Mouse (Mus musculus): ENCODE data around the gene Clybl. TPM values are rescaled to one million over a fixed set of nuclear protein-coding genes. Genes with fewer than 3 reads are reported as not detected.

Clybl gene
- 62.1 and 66.7 TPM in 2 replicates for polyA plus RNA-seq (2012; rRNA removed)

DNA sequence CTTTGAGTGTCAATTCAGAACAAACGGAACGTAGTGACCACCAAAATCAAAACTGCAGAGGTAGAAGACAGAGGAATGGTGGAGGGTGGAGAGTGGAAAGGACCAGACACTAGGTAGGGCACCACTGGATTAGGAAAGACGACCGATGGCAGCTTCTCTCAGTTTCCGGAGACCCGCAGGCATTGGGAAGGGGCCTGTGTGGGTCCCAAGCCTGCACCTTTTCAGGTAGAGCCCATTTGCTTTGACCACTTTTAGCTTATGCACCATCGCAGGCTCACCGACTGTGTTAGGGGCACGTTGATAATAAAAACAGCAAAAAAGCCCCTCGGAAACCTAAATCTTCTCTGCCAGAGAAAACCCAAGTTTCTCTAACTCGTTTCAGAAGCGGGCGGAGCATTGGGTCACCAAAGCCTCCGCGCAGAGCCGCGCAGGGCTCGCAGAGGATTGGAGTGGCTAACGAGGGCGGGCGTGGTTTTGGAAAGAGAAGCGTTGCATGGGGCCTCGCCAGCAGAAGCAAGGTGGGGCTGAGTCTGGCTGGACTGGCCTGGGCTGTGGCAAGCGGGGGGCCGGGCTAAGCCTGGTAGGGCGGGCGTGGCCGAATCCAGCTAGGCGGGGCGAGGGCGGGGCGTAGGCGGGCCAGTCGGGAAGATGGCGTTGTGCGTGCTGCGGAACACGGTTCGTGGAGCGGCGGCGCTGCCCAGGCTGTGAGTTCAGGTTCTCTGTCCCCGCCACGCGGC is at the start of gene Clybl:
TSS of gene Clybl (plus strand) at position 627 of the 737 bp plus-strand sequence.
- 5% methylated on average over 45 of the region's 45 CpGs for WGBS
- H3K27me3 ChIP-seq (replicated peaks; ENCODE audit: control insufficient read depth, insufficient read depth, low read length) = no peaks in the 10 kb centered on the region
- H3K27ac ChIP-seq (ENCODE audit: insufficient read depth, low read depth, low read length) = peak within 1 kb of the TSS; percentile 27; the same call in 1 of the 2 replicates
- H3K36me3 ChIP-seq (ENCODE audit: control insufficient read depth, insufficient read depth, low read length) = no peaks in the 10 kb centered on the region
- peak; percentile 98 for DNase-seq
- TF ChIP-seq CTCF (conservative IDR thresholded peaks at IDR 0.05; ENCODE audit: insufficient read depth, insufficient read length, low read depth, low read length) = no peak
- peak; percentile 67 for TF ChIP-seq POLR2A (IDR thresholded peaks at IDR 0.05; ENCODE audit: low read depth, low read length)
- H3K4me1 ChIP-seq (ENCODE audit: control insufficient read depth, insufficient read depth, low read length) = peaks cover 3% of the 10 kb centered on the region; the same call in 1 of the 2 replicates
- H3K4me3 ChIP-seq (ENCODE audit: insufficient read depth, low read depth, low read length) = peak within 1 kb of the TSS; percentile 76

DNA sequence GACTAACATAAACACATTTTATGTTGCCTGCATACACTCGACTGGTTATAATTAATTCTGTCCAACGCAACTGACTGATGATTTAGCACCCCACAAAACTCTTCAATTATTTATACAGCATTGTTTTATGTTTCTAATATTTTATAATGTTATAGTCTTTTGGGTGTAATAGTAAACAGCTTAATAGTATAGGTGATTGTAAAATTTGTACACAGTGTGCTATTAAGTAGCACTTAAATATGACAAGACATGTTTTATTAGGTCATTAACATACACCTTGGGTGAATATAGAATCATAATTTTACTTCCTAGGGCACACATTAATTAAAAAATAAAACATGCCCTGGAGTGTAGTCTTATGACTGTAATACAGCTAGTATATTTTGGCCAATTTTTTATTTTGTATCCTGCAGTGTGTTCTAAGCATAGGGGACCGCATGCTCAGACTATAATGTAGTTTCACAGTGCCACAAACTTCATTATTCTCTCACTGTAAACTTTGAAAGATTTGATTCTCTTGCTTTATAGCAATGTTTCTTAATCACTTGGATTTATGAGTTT is 45.1 kb upstream of the Clybl start:
- TF ChIP-seq POLR2A (IDR thresholded peaks at IDR 0.05; ENCODE audit: low read depth, low read length) = no peak
- no peak for TF ChIP-seq CTCF (conservative IDR thresholded peaks at IDR 0.05; ENCODE audit: insufficient read depth, insufficient read length, low read depth, low read length)
- DNase-seq = no peak
- H3K4me3 ChIP-seq (ENCODE audit: insufficient read depth, low read depth, low read length) = no peak overlapping the region
- no peaks in the 10 kb centered on the region for H3K4me1 ChIP-seq (ENCODE audit: control insufficient read depth, insufficient read depth, low read length)
- 82% methylated on average over 3 of the region's 3 CpGs for WGBS
- H3K27me3 ChIP-seq (replicated peaks; ENCODE audit: control insufficient read depth, insufficient read depth, low read length) = no peaks in the 10 kb centered on the region
- H3K27ac ChIP-seq (ENCODE audit: insufficient read depth, low read depth, low read length) = no peak overlapping the region
- peaks cover 3% of the 10 kb centered on the region for H3K36me3 ChIP-seq (ENCODE audit: control insufficient read depth, insufficient read depth, low read length)

DNA sequence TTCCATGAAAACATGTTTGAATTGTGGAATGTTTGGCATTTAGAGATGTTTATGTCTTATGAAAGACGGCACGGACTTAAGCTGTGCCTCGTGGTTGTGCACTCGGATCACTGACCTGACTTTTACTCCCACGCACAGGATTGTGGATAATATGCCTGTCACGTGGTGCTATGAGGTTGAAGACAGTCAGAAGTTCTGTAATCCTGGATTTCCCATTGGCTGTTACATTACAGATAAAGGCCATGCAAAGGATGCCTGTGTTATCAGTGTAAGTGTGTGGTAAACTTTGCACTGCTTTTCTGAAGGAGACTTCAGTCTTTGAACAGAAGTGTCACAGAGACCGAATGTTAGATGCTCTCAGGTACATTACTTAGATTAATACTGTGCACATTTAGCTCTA is 44.3 kb upstream of the Clybl start:
- Histone ChIP-seq H3K27me3 (replicated peaks; ENCODE audit: control insufficient read depth, insufficient read depth, low read length) (no peaks in the 10 kb centered on the region), H3K4me3 (ENCODE audit: insufficient read depth, low read depth, low read length) (no peak overlapping the region), H3K27ac (ENCODE audit: insufficient read depth, low read depth, low read length) (no peak overlapping the region), H3K4me1 (ENCODE audit: control insufficient read depth, insufficient read depth, low read length) (no peaks in the 10 kb centered on the region), H3K36me3 (ENCODE audit: control insufficient read depth, insufficient read depth, low read length) (peaks cover 4% of the 10 kb centered on the region)
- WGBS = 51% methylated on average over 7 of the region's 7 CpGs
- TF ChIP-seq CTCF (conservative IDR thresholded peaks at IDR 0.05; ENCODE audit: insufficient read depth, insufficient read length, low read depth, low read length) (no peak), POLR2A (IDR thresholded peaks at IDR 0.05; ENCODE audit: low read depth, low read length) (no peak)
- no peak for DNase-seq

DNA sequence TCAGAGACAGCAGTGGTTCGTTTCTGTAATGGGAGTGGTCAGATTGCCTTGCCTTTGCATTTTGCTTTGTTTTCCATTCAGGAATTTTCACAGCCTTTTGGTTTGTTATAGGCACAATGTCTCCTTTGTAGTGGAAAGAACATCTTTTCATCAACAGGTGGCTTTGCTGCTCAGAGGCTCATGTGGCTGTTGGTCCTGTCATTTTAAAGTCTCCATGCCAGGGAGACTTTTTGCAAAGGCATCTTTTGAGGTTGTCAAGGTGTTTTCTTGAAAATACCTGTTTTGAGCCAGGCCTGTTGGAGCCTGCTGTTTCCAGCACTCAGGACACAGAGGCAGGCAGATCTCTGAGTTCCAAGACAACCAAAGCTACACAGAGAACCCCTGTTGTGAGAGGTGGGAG is 41.4 kb upstream of the Clybl start:
- Histone ChIP-seq H3K36me3 (ENCODE audit: control insufficient read depth, insufficient read depth, low read length) (peaks cover 11% of the 10 kb centered on the region), H3K27ac (ENCODE audit: insufficient read depth, low read depth, low read length) (no peak overlapping the region), H3K4me1 (ENCODE audit: control insufficient read depth, insufficient read depth, low read length) (no peaks in the 10 kb centered on the region), H3K27me3 (replicated peaks; ENCODE audit: control insufficient read depth, insufficient read depth, low read length) (no peaks in the 10 kb centered on the region), H3K4me3 (ENCODE audit: insufficient read depth, low read depth, low read length) (no peak overlapping the region)
- WGBS = 62% methylated on average over 1 of the region's 1 CpGs
- no peak for TF ChIP-seq POLR2A (IDR thresholded peaks at IDR 0.05; ENCODE audit: low read depth, low read length)
- no peak for TF ChIP-seq CTCF (conservative IDR thresholded peaks at IDR 0.05; ENCODE audit: insufficient read depth, insufficient read length, low read depth, low read length)
- no peak for DNase-seq

DNA sequence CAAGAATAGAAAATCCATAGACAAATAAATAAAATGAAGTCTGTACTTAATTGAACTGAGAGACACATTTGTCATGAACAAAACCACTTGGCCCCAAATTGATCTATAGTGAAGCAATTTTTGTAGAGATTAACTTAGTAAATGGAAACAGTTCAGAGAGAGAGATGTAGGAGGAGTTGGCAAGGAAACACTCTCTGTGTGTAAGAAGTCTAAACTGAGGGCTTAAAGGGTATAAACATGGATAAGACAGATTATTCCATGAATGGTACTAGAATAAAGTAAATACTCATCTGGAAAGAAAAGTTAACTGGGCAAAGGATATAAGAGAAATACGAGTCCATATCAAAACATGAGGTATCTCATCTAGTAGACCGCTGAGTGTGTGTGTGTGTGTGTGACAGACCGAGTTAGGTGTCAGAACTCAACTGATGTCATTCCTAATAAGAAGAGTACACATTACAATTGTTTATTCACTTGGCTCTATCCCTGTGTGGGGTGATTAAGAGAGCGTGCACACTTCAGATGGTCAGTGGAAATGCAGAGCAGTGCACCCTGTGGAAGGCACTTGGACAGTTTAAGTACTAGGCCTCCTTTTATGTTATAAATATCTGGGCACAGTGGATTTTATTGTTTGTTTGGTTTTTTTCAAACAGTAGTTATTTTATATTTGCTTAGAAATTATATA is 37.8 kb upstream of the Clybl start:
- Histone ChIP-seq H3K27ac (ENCODE audit: insufficient read depth, low read depth, low read length) (no peak overlapping the region), H3K4me3 (ENCODE audit: insufficient read depth, low read depth, low read length) (no peak overlapping the region), H3K27me3 (replicated peaks; ENCODE audit: control insufficient read depth, insufficient read depth, low read length) (no peaks in the 10 kb centered on the region), H3K4me1 (ENCODE audit: control insufficient read depth, insufficient read depth, low read length) (no peaks in the 10 kb centered on the region), H3K36me3 (ENCODE audit: control insufficient read depth, insufficient read depth, low read length) (peaks cover 15% of the 10 kb centered on the region)
- DNase-seq = no peak
- 88% methylated on average over 4 of the region's 4 CpGs for WGBS
- TF ChIP-seq POLR2A (IDR thresholded peaks at IDR 0.05; ENCODE audit: low read depth, low read length) = no peak
- TF ChIP-seq CTCF (conservative IDR thresholded peaks at IDR 0.05; ENCODE audit: insufficient read depth, insufficient read length, low read depth, low read length) = no peak

DNA sequence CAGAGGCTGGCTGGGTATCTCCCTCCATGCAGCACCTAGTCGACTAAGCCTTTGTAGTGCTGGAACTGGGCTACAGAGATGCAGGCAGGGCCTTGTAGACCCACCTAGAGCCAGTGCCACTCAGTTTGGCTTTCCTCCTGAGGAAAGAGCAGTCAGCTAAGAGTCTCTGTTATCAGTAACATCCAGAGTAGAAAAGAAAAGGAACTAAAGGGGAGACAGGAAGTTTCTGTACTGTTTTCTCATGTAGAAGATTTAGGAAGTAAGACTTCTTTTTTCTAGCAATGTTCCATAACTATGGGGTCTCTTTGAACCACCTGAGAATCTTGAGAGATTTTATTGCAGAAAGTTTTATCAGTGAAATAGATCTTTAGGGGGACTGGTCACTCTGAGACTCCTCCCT is 36.1 kb upstream of the Clybl start:
- no peaks in the 10 kb centered on the region for H3K4me1 ChIP-seq (ENCODE audit: control insufficient read depth, insufficient read depth, low read length)
- no peak overlapping the region for H3K4me3 ChIP-seq (ENCODE audit: insufficient read depth, low read depth, low read length)
- H3K27me3 ChIP-seq (replicated peaks; ENCODE audit: control insufficient read depth, insufficient read depth, low read length) = no peaks in the 10 kb centered on the region
- 58% methylated on average over 1 of the region's 1 CpGs for WGBS
- TF ChIP-seq CTCF (conservative IDR thresholded peaks at IDR 0.05; ENCODE audit: insufficient read depth, insufficient read length, low read depth, low read length) (no peak), POLR2A (IDR thresholded peaks at IDR 0.05; ENCODE audit: low read depth, low read length) (no peak)
- peaks cover 15% of the 10 kb centered on the region for H3K36me3 ChIP-seq (ENCODE audit: control insufficient read depth, insufficient read depth, low read length)
- no peak overlapping the region for H3K27ac ChIP-seq (ENCODE audit: insufficient read depth, low read depth, low read length)
- no peak for DNase-seq

DNA sequence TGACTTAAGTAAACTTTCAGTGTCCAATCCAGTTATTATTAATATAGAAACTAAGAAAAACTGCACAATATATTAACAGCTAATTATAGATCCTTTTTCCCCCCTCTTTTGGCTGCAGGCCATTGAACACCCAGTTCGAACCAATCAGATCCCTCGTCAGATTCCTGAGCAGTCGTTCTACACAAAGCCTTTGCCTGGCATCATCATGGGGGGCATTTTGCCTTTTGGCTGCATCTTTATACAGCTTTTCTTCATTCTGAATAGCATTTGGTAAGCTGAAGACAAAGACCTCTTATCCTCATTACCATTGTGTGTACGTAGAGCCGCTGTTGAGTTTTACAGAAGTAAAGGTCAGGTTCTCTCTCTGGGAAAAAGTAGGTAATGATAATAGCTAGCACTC is 30.9 kb upstream of the Clybl start:
- TF ChIP-seq CTCF (conservative IDR thresholded peaks at IDR 0.05; ENCODE audit: insufficient read depth, insufficient read length, low read depth, low read length) (no peak), POLR2A (IDR thresholded peaks at IDR 0.05; ENCODE audit: low read depth, low read length) (no peak)
- Histone ChIP-seq H3K27ac (ENCODE audit: insufficient read depth, low read depth, low read length) (no peak overlapping the region), H3K36me3 (ENCODE audit: control insufficient read depth, insufficient read depth, low read length) (peaks cover 9% of the 10 kb centered on the region), H3K4me1 (ENCODE audit: control insufficient read depth, insufficient read depth, low read length) (no peaks in the 10 kb centered on the region; the same call in 1 of the 2 replicates), H3K4me3 (ENCODE audit: insufficient read depth, low read depth, low read length) (no peak overlapping the region), H3K27me3 (replicated peaks; ENCODE audit: control insufficient read depth, insufficient read depth, low read length) (no peaks in the 10 kb centered on the region)
- DNase-seq = no peak
- WGBS = 80% methylated on average over 5 of the region's 5 CpGs
